Mouse (Mus musculus) thymus, adult 2 months (tissue): Measurements from ENCODE around the gene Map4k4. TPM values are rescaled to one million over a fixed set of nuclear protein-coding genes. Genes with fewer than 3 reads are reported as not detected.

ENCODE experiments used
- DNase-seq: peaks from one replicate; pipeline ENCODE4 v3.0.0; 2021
- H3K27ac ChIP-seq: fragments of 200-500 bp; 2 replicates; pipeline ENCODE4 v1.5.1; 2012; ENCODE audit warnings: low read length, control low read depth; ENCODE audit not compliant: control insufficient read depth, insufficient read depth
- H3K27me3 ChIP-seq: fragments of 200-500 bp; 2 replicates; pipeline ENCODE4 v1.6.1; 2012; ENCODE audit warnings: mild to moderate bottlenecking, low read length, moderate library complexity, mixed read lengths; ENCODE audit not compliant: control insufficient read depth, insufficient read depth
- H3K36me3 ChIP-seq: fragments of 200-500 bp; 2 replicates; pipeline ENCODE4 v1.6.1; 2012; ENCODE audit warnings: mild to moderate bottlenecking, low read length, moderate library complexity; ENCODE audit not compliant: control insufficient read depth, insufficient read depth
- H3K4me1 ChIP-seq: fragments of 200-500 bp; replicated peaks from 2 replicates; pipeline ENCODE4 v1.6.1; 2012; ENCODE audit warnings: low read length; ENCODE audit not compliant: control insufficient read depth, insufficient read depth
- H3K4me3 ChIP-seq: fragments of 200-500 bp; 2 replicates; pipeline ENCODE4 v1.5.1; 2012; ENCODE audit warnings: mild to moderate bottlenecking, low read length, control low read depth, moderate library complexity; ENCODE audit not compliant: control insufficient read depth, insufficient read depth
- CTCF ChIP-seq: fragments of 200-500 bp; IDR thresholded peaks from 2 replicates; pipeline ENCODE4 v1.5.1; 2012; ENCODE audit warnings: mild to moderate bottlenecking, control low read depth, low read length, moderate library complexity, borderline replicate concordance; ENCODE audit not compliant: control insufficient read depth, poor library complexity, insufficient read depth; ENCODE audit errors: extremely low read depth
- POLR2A ChIP-seq: fragments of 200-500 bp; IDR thresholded peaks from 2 replicates; pipeline ENCODE4 v1.6.1; 2012; ENCODE audit warnings: mild to moderate bottlenecking, low read length, control low read depth, moderate library complexity; ENCODE audit not compliant: control insufficient read depth, poor library complexity, insufficient read depth; ENCODE audit errors: extremely low read depth
- whole genome bisulfite sequencing: fragments of 180-500 bp; shearing (Covaris S2); methylation state at CpG from one replicate; pipeline ENCODE4 v1.1.7; 2018; 5-methylcytosine and 5-hydroxymethylcytosine counted together
- polyA plus RNA-seq: library from polyadenylated mRNA; depleted of rRNA; stranded (reverse); fragments of >200 nt; gene quantifications from 2 replicates; pipeline ENCODE4 v1.2.3, GENCODE M21; 2012

The Map4k4 gene
- polyA plus RNA-seq, 1 experiment, result 167 TPM

GRCm38 (mm10) chr1:39982727-39983487 is 82.2 kb downstream of the Map4k4 start:
- TF ChIP-seq CTCF, result no peak
- TF ChIP-seq POLR2A, result no peak
- 0 out of 2 replicates have a peak, but pooled peaks cover 3% of the 10 kb centered on the region for H3K4me1 ChIP-seq
- no peak for DNase-seq
- H3K27me3 ChIP-seq, result no peaks in the 10 kb centered on the region
- H3K36me3 ChIP-seq, result peaks cover 50% of the 10 kb centered on the region
- H3K4me3 ChIP-seq, result no peak overlapping the region
- 91% methylated on average over 13 of the region's 13 CpGs for WGBS
- H3K27ac ChIP-seq, result no peak overlapping the region

- DNase-seq, result no peak
- H3K4me1 ChIP-seq, result no peaks in the 10 kb centered on the region
- no peak overlapping the region for H3K4me3 ChIP-seq
- no peak overlapping the region for H3K27ac ChIP-seq
- H3K36me3 ChIP-seq, result peaks cover 65% of the 10 kb centered on the region
- no peaks in the 10 kb centered on the region for H3K27me3 ChIP-seq
- TF ChIP-seq POLR2A, result no peak
- no peak for TF ChIP-seq CTCF
- 96% methylated on average over 9 of the region's 9 CpGs for WGBS
These were observed 83.6 kb downstream of the Map4k4 start for GRCm38 (mm10) chr1:39984331-39984730.

GRCm38 (mm10) chr1:39986820-39987219 is 86.1 kb downstream of the Map4k4 start:
- TF ChIP-seq POLR2A (no peak), CTCF (no peak)
- H3K27me3 ChIP-seq, result no peaks in the 10 kb centered on the region
- DNase-seq, result no peak
- no peak overlapping the region for H3K27ac ChIP-seq
- H3K4me3 ChIP-seq, result no peak overlapping the region
- peaks cover 69% of the 10 kb centered on the region for H3K36me3 ChIP-seq
- 79% methylated on average over 9 of the region's 9 CpGs for WGBS
- no peaks in the 10 kb centered on the region for H3K4me1 ChIP-seq

- 94% methylated on average over 12 of the region's 12 CpGs for WGBS
These were observed 88.1 kb downstream of the Map4k4 start for GRCm38 (mm10) chr1:39988841-39989240.

GRCm38 (mm10) chr1:39990041-39990440 is 89.3 kb downstream of the Map4k4 start:
- Histone ChIP-seq H3K4me3 (no peak overlapping the region), H3K36me3 (peaks cover 77% of the 10 kb centered on the region), H3K27me3 (no peaks in the 10 kb centered on the region), H3K4me1 (no peaks in the 10 kb centered on the region), H3K27ac (no peak overlapping the region; the same call in 1 of the 2 replicates)
- 96% methylated on average over 9 of the region's 9 CpGs for WGBS
- DNase-seq, result no peak
- TF ChIP-seq CTCF, result no peak
- no peak for TF ChIP-seq POLR2A

More at GRCm38 (mm10) chr1:39988841-39989240, 88.1 kb downstream of the Map4k4 start:
- DNase-seq, result no peak
- H3K27ac ChIP-seq, result no peak overlapping the region
- H3K27me3 ChIP-seq, result no peaks in the 10 kb centered on the region
- peaks cover 78% of the 10 kb centered on the region for H3K36me3 ChIP-seq
- TF ChIP-seq CTCF (no peak), POLR2A (no peak)
- H3K4me1 ChIP-seq, result no peaks in the 10 kb centered on the region
- H3K4me3 ChIP-seq, result no peak overlapping the region

GRCm38 (mm10) chr1:39993921-39994320 is 93.2 kb downstream of the Map4k4 start:
- H3K27ac ChIP-seq, result no peak overlapping the region
- no peak for DNase-seq
- H3K27me3 ChIP-seq, result no peaks in the 10 kb centered on the region
- H3K36me3 ChIP-seq, result peaks cover 82% of the 10 kb centered on the region
- TF ChIP-seq POLR2A (no peak), CTCF (no peak)
- WGBS, result 95% methylated on average over 7 of the region's 7 CpGs
- no peak overlapping the region for H3K4me3 ChIP-seq
- H3K4me1 ChIP-seq, result no peaks in the 10 kb centered on the region

- peaks cover 75% of the 10 kb centered on the region for H3K36me3 ChIP-seq
- H3K4me3 ChIP-seq, result no peak overlapping the region
- H3K27me3 ChIP-seq, result no peaks in the 10 kb centered on the region
- no peaks in the 10 kb centered on the region for H3K4me1 ChIP-seq
- TF ChIP-seq CTCF, result no peak
- no peak for TF ChIP-seq POLR2A
- DNase-seq, result no peak
- no peak overlapping the region for H3K27ac ChIP-seq
- WGBS, result 94% methylated on average over 2 of the region's 2 CpGs
These were observed 94.9 kb downstream of the Map4k4 start for GRCm38 (mm10) chr1:39995593-39995992.
